Mouse (Mus musculus) thymus, adult 2 months (tissue): Measurements from ENCODE around the gene Ror1.

ENCODE experiments used
- CTCF ChIP-seq: fragments of 200-500 bp; IDR thresholded peaks from 2 replicates; pipeline ENCODE4 v1.5.1; 2012; ENCODE audit warnings: mild to moderate bottlenecking, control low read depth, low read length, moderate library complexity, borderline replicate concordance; ENCODE audit not compliant: control insufficient read depth, poor library complexity, insufficient read depth; ENCODE audit errors: extremely low read depth
- POLR2A ChIP-seq: fragments of 200-500 bp; IDR thresholded peaks from 2 replicates; pipeline ENCODE4 v1.6.1; 2012; ENCODE audit warnings: mild to moderate bottlenecking, low read length, control low read depth, moderate library complexity; ENCODE audit not compliant: control insufficient read depth, poor library complexity, insufficient read depth; ENCODE audit errors: extremely low read depth

- TF ChIP-seq CTCF (no peak), POLR2A (no peak)
Measured at GRCm38 (mm10) chr4:100120547-100120946, 25.0 kb downstream of the Ror1 start.
